Mouse (Mus musculus) midbrain, embryonic 14.5 days (tissue): ENCODE measurements at regions not wholly inside any gene's neighbourhood (a gene's known extent, or its start where the extent isn't known, plus 50 kb on each side); places are given as distances from the start of the nearest gene placed in this dataset.

Experiments
- ATAC-seq: fragments of 200-750 bp; cut with Nextera tagmentation; 2 replicates; pipeline ENCODE4 v1.8.0; 2017; ENCODE audit warnings: moderate number of reproducible peaks, moderate library complexity; ENCODE audit not compliant: low FRiP score, low TSS enrichment
- DNase-seq: peaks from one replicate; pipeline ENCODE4 v3.0.0-alpha.2; 2015
- H3K27ac ChIP-seq: fragments of 300-500 bp; sonication (generic); replicated peaks from 2 replicates; pipeline ENCODE4 v1.5.1; 2014; ENCODE audit warnings: mild to moderate bottlenecking, low read depth, low read length, moderate library complexity
- H3K27me3 ChIP-seq: fragments of 300-500 bp; sonication (generic); 2 replicates; pipeline ENCODE4 v1.6.1; 2014; ENCODE audit warnings: low read length, control low read depth, mixed read lengths; ENCODE audit not compliant: control insufficient read depth, insufficient read depth
- H3K36me3 ChIP-seq: fragments of 300-500 bp; sonication (generic); 2 replicates; pipeline ENCODE4 v1.6.1; 2014; ENCODE audit warnings: low read length, control low read depth; ENCODE audit not compliant: control insufficient read depth, insufficient read depth
- H3K4me1 ChIP-seq: fragments of 300-500 bp; sonication (generic); 2 replicates; pipeline ENCODE4 v1.6.1; 2014; ENCODE audit warnings: mild to moderate bottlenecking, antibody characterized with exemption, low read length, control low read depth; ENCODE audit not compliant: control insufficient read depth, insufficient read depth
- H3K4me2 ChIP-seq: fragments of 300-500 bp; sonication (generic); 2 replicates; pipeline ENCODE4 v1.6.1; 2014; ENCODE audit warnings: mild to moderate bottlenecking, low read length, moderate library complexity
- H3K4me3 ChIP-seq: fragments of 300-500 bp; sonication (generic); replicated peaks from 2 replicates; pipeline ENCODE4 v1.5.1; 2014; ENCODE audit warnings: low read depth, low read length
- H3K9ac ChIP-seq: fragments of 300-500 bp; sonication (generic); replicated peaks from 2 replicates; pipeline ENCODE4 v1.6.1; 2014; ENCODE audit warnings: mild to moderate bottlenecking, low read length, moderate library complexity
- H3K9me3 ChIP-seq: fragments of 300-500 bp; sonication (generic); 2 replicates; pipeline ENCODE4 v1.6.1; 2016; ENCODE audit warnings: low read length, control low read depth, mixed read lengths; ENCODE audit not compliant: control insufficient read depth
- WGBS: fragments of 180-500 bp; shearing (Covaris S2); extraction: QIAGEN DNeasy Blood & Tissue Kit; methylation state at CpG from one replicate; pipeline ENCODE4 v1.1.7; 2014; 5-methylcytosine and 5-hydroxymethylcytosine counted together

DNA sequence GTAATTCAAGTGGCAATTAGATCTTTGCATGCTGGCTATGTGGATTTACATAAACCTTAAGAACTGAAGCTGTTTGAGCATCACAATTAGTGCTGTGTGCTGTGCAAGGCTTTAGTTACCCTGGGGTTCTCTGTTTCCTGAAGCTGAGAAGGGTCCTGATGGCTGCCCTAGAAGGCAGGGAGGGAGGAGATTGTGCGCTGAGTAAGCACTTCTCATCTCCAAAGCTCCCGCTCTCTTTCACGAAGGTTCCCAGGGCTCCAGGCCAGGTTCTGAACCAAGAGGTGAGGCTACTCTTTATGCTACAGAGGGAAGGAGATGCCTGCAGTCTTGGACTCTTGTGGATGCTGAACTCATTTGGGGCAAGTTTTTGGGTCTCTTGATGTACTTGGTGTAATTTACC is 206.7 kb downstream of the Fam169b start:
- no peaks in the 10 kb centered on the region for H3K9me3 ChIP-seq
- no peak overlapping the region for H3K9ac ChIP-seq
- WGBS: 62% methylated on average over 3 of the region's 3 CpGs
- no peak overlapping the region for H3K27ac ChIP-seq
- H3K27me3 ChIP-seq: no peaks in the 10 kb centered on the region
- H3K4me3 ChIP-seq: no peak overlapping the region
- no peaks in the 10 kb centered on the region for H3K4me1 ChIP-seq
- H3K36me3 ChIP-seq: no peaks in the 10 kb centered on the region
- ATAC-seq (no peak), DNase-seq (no peak)
- no peak overlapping the region for H3K4me2 ChIP-seq

DNA sequence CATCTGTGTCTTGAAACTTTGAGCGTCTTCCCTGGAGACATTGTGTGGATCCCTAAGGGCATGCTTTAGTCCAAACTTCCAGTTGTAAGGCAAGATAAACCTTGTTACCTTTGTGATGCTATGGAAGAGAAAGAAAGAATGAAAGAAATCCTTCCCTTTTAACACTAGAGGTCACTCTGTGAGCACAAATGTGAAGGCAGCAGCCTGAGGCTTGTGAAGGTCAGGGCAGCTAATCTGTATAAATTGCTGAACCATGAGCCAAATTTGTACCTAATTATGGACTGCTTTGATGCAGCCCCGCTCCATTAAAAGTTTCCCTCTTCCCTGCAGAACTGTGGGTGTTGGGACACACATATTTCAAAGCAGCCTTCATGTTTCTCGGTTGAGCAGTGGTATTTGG is 204.4 kb downstream of the Fam169b start:
- no peak overlapping the region for H3K4me3 ChIP-seq
- DNase-seq: peak; percentile 72
- H3K27me3 ChIP-seq: no peaks in the 10 kb centered on the region
- H3K4me2 ChIP-seq: no peak overlapping the region
- H3K36me3 ChIP-seq: no peaks in the 10 kb centered on the region
- H3K27ac ChIP-seq: no peak overlapping the region
- H3K9ac ChIP-seq: no peak overlapping the region
- no peaks in the 10 kb centered on the region for H3K9me3 ChIP-seq
- no peaks in the 10 kb centered on the region for H3K4me1 ChIP-seq
- ATAC-seq: no peak
- WGBS: 65% methylated on average over 3 of the region's 3 CpGs

DNA sequence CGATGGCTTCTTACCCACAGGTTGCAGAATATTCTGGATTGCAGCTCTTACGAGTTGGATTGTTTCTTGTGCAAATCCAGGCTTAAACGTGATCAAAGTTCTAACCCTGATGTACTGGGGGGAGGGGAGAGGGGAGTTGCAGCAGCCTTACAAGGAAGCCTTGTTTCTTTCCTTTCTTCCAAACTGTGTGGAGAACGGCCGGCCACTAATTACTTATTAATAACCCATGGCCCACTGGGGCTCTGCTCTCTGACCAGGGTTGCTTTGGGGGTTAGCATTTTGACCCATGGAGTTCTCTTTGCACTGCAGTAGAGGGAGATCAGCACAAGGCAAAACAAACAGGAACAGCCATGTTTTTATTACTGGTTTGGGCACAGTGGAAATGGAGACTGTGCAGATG is 199.2 kb downstream of the Fam169b start:
- Histone ChIP-seq H3K4me3 (no peak overlapping the region), H3K27ac (no peak overlapping the region), H3K36me3 (no peaks in the 10 kb centered on the region), H3K9me3 (no peaks in the 10 kb centered on the region), H3K4me2 (no peak overlapping the region), H3K4me1 (no peaks in the 10 kb centered on the region), H3K9ac (no peak overlapping the region), H3K27me3 (no peaks in the 10 kb centered on the region)
- 27% methylated on average over 5 of the region's 5 CpGs for WGBS
- ATAC-seq: no peak
- DNase-seq: no peak

DNA sequence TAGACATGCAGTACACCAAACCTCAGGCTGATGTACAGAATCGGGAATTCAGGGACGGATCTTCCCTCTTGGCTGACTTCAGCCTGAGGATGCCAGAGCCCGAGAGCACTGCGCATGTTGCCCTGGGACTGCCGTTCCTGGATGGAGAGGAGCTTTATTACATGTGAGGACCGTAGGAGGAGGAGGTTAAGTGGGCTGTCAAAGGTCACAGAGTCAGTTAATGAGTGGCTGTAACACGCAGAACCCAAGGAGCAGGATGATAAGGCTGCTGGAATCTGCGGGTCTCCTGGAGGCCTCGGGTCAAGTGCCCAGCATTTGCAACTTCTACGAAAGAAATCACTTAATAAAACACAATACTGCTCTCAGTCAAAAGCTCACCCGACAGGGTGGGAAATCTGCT is 197.3 kb downstream of the Fam169b start:
- no peak for ATAC-seq
- H3K4me3 ChIP-seq: no peak overlapping the region
- H3K9me3 ChIP-seq: no peaks in the 10 kb centered on the region
- H3K4me1 ChIP-seq: no peaks in the 10 kb centered on the region
- no peak for DNase-seq
- no peak overlapping the region for H3K4me2 ChIP-seq
- no peaks in the 10 kb centered on the region for H3K27me3 ChIP-seq
- H3K36me3 ChIP-seq: no peaks in the 10 kb centered on the region
- H3K27ac ChIP-seq: no peak overlapping the region
- 77% methylated on average over 11 of the region's 11 CpGs for WGBS
- H3K9ac ChIP-seq: no peak overlapping the region

DNA sequence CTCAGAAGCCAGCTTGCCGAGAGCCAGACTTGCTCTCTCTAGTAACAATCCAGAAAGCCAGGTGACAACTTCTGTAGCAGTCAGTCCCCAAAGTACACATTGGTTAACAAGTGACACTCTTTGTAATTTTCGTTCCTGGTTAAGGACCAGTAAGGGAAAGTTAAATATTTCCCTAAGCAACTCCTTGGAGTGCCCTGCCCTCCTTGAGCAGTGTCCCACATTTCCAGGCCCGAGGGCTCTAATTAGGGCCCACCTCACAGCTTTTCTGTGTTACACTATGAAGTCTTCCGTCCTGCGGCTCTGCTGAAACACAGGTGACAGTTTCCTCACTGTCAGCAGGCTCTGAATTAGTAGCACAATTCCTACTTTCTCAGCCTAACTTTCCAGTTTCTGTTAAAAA is 194.9 kb downstream of the Fam169b start:
- Histone ChIP-seq H3K4me2 (no peak overlapping the region), H3K4me3 (no peak overlapping the region), H3K9me3 (no peaks in the 10 kb centered on the region), H3K9ac (no peak overlapping the region), H3K36me3 (no peaks in the 10 kb centered on the region), H3K27me3 (no peaks in the 10 kb centered on the region), H3K4me1 (no peaks in the 10 kb centered on the region), H3K27ac (no peak overlapping the region)
- DNase-seq (no peak), ATAC-seq (no peak)
- WGBS: 88% methylated on average over 5 of the region's 5 CpGs

DNA sequence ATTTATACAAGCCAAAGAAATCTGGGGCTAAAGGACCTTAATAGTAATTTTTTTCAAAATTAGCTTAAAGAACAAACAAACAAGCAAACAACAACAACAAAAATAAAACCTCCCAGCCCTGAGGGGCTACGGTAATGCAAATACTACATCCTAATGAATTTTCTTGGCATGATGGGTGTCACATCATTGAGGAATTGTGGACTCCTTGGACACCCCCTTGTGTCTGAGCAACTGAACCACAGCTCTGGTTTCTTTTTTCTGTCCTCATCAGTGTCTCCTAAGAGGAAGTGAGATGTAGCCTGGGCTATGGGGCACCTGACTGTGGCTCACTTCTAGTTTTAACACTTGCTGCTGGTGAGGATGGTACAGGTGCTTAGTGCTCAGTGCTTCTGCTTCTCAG is 184.2 kb downstream of the Fam169b start:
- Histone ChIP-seq H3K4me3 (no peak overlapping the region), H3K27ac (no peak overlapping the region), H3K36me3 (no peaks in the 10 kb centered on the region), H3K4me2 (no peak overlapping the region), H3K9ac (no peak overlapping the region), H3K9me3 (no peaks in the 10 kb centered on the region), H3K4me1 (no peaks in the 10 kb centered on the region), H3K27me3 (no peaks in the 10 kb centered on the region)
- 96% methylated on average over 1 of the region's 1 CpGs for WGBS
- ATAC-seq (no peak), DNase-seq (no peak)

DNA sequence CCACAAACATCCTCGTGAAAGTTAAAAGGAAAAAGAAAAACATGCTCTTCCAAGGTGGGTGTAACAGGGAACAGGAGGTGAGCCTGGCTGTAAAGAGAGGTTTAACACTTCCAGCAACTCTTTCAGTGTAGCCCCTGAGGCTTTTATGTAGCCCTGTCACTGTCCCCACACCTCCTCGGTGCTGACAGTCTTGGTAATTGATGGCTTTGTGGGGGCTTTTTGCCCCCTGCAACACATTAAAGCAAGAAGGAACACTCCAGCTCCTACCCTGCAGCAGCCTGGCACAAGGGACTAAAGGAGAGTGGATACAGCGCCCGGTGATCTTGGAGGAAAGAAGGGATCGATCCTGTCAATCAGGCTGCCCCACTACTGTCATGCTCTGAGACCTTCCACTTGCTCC is 181.8 kb downstream of the Fam169b start:
- DNase-seq: no peak
- H3K27ac ChIP-seq: no peak overlapping the region
- ATAC-seq: no peak
- H3K4me1 ChIP-seq: no peaks in the 10 kb centered on the region
- no peak overlapping the region for H3K4me3 ChIP-seq
- WGBS: 65% methylated on average over 5 of the region's 5 CpGs
- H3K9ac ChIP-seq: no peak overlapping the region
- no peaks in the 10 kb centered on the region for H3K9me3 ChIP-seq
- H3K27me3 ChIP-seq: no peaks in the 10 kb centered on the region
- no peaks in the 10 kb centered on the region for H3K36me3 ChIP-seq
- no peak overlapping the region for H3K4me2 ChIP-seq

DNA sequence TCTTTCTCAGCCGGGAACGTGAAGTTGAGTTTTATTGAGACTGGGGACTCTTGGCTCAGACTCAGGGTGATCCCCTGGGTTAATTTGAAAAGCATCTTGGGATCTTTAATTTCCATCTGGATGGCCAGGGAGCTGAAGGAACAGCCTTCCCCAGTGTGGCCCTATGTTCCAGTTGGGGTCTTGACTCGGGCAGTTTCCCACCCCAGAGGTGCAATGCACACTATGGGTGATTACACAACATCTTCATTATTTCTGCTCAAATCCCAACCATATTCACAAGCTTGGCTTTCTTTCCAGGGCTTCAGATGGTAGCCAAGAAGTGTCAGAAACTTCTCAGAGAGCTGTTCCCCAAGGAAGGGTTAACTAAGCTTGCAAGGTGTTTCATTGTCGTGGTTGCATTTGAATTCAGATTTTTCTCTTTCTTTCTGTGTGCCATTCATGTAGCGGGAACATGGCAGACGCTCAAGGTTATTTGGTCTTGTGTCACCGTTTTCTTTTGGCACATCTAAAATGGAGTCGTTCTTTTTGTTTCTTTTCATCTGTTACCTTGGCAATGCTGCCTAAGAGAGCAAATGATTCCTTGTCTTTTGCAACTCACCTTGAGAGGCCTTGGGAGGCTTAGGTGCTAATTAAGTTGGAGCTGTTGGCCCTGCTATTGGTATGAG is 179.5 kb downstream of the Fam169b start:
- no peak for DNase-seq
- no peak overlapping the region for H3K4me3 ChIP-seq
- no peaks in the 10 kb centered on the region for H3K36me3 ChIP-seq
- H3K4me2 ChIP-seq: no peak overlapping the region
- H3K27me3 ChIP-seq: no peaks in the 10 kb centered on the region
- 78% methylated on average over 8 of the region's 8 CpGs for WGBS
- H3K4me1 ChIP-seq: no peaks in the 10 kb centered on the region
- H3K27ac ChIP-seq: no peak overlapping the region
- no peak overlapping the region for H3K9ac ChIP-seq
- no peaks in the 10 kb centered on the region for H3K9me3 ChIP-seq
- no peak for ATAC-seq

DNA sequence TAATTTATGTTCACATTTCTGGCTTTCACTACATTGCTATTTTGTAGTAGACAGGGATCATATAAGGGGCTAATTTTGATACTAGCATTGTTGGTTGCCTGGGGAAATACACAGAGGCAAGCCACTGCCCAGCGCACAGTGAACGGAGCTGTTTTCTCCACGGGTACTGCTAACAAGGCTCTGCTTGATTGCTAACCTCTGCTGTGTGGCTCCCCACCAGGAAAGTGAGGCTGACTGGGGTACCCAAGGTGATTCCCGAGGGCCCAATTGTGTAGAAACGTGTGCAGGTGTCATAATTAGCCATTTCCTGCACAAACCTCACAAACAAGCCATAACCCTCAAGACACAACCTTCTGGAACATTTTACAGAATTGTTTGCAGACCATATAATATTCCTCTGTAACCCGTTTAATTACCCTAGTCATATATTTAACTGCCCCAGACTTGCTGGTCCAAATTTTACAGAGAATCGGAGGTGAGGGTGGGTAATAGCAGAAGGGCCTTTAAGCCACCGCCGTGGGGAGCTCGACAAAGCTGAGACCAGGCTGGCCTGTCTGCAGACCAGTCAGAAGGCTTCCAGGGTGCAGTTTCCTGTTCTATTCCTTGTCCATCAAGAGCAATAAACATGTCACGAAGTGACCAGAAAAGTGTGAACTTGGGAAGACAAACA is 170.9 kb downstream of the Fam169b start:
- WGBS: 87% methylated on average over 11 of the region's 11 CpGs
- Histone ChIP-seq H3K4me3 (no peak overlapping the region), H3K9me3 (no peaks in the 10 kb centered on the region), H3K27me3 (no peaks in the 10 kb centered on the region), H3K36me3 (no peaks in the 10 kb centered on the region), H3K27ac (no peak overlapping the region), H3K4me1 (no peaks in the 10 kb centered on the region), H3K4me2 (no peak overlapping the region), H3K9ac (no peak overlapping the region)
- no peak for DNase-seq
- no peak for ATAC-seq
